Mouse (Mus musculus): Measurements from ENCODE around the gene Fcgr3. TPM values are rescaled to one million over a fixed set of nuclear protein-coding genes. Genes with fewer than 3 reads are reported as not detected.
"Not testable (repeated sequence)": the region's sequence is repeated elsewhere in the genome, so short reads cannot be mapped to it uniquely, and the experiment has no call there.

Gene Fcgr3
- total RNA-seq (2021): 1 to 10 TPM; 4.2 to 4.6 TPM

DNA sequence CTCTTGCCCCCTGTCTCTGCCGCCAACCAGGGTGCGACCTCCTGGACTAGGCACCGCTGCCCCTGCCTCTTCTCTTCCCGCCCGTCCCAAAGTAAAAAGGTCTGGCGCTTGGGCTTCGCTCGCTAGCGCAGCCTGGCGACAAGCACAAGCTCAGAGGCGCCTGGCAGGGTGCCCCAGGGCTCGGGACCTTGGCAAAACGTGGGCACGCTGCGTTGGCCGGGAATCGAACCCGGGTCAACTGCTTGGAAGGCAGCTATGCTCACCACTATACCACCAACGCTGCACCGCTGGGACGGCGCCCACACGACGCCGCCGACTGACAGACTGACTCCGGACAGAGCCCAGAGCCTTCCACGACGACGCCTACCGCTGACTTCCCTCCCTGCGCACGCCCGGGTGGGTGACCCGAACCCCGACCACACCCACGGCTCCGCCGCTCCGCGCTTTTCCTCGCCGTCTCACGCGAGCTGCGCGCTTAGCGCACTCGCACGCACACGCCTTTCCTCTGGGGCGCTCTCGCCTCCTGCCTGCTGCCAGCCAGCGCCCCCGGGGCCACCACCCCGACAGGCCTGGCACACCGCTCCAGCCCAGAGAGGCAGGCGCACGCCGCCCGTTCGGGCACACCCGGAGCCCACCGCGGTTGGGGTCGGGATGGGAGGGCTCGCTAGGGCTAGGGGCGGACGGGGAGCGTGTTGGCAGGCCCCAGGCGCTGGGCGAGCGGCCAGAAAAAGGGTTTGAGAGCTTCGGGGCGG, at the start of gene Fcgr3:
Gene Fcgr3 (minus strand): TSS at position 445 of the 752 bp plus-strand sequence.
- peak; percentile 92 for DNase-seq

- DNase-seq: peak; percentile 86
Observed at GRCm38 (mm10) chr1:171113873-171114299, 49.2 kb upstream of the Fcgr3 start, which contains the start of gene Cfap126. TSS of gene Cfap126 (plus strand) at chr1:171113918.

DNA sequence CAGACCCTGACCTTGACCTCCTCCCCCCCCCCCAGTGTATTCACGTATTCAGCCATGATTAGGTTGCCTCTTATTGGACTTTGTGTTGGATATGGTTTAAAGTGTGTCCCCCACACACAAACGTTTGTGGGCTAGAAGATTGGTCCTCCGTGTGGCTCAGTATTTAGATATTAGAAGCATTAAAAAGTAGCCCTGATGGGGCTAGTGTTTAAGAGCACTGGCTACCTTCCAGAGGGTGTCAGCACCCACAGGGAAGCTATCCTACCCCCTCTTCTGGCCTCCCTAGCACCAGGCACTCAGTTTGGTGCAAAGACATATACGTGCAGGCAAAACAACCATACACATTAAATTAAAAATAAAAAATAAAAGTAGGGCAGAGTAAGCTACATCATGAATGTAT, 48.3 kb upstream of the Fcgr3 start:
- DNase-seq: no peak

DNA sequence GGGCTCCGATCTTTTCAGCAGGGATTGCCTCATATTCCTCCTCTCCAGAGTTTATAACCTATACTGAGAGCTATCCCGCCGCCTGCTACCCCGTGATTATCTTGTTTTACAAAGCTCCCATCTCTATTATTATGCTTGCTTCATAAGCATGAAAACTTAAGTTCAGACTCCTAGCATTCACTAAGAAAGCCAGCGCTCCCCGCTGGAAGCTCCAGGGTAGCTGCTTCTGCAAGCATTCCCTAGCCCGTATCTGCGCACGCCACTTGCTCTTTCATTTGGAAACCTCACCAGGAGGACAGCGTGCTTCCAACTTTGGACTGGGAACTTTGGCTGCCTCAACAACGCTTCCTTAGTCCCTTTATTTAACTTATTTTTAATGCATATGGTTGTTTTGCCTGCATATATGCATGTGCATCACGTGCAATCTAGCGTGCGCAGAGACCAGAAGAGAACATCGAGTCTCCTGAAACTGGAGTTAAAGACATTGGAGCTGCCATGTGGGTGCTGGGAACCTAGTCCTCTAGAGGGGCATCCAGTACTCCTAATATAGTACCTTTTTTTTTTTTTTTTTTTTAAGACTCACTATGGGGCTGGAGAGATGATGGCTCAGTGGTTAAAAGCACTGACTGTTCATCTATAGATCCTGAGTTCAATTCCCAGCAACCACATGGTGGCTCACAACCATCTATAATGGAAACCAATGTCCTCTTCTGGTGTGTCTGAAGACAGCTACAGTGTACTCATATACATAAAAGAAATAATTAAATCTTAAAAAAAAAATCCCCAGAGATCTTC, 47.2 kb upstream of the Fcgr3 start:
- DNase-seq: peak; percentile 61

GRCm38 (mm10) chr1:171111020-171111780, 46.5 kb upstream of the Fcgr3 start:
- DNase-seq: peak; percentile 95

- peak; percentile 29 for DNase-seq
Observed at GRCm38 (mm10) chr1:171110659-171111019, 45.9 kb upstream of the Fcgr3 start.

- no peak for DNase-seq
Observed at GRCm38 (mm10) chr1:171109620-171110019, 44.9 kb upstream of the Fcgr3 start.

GRCm38 (mm10) chr1:171105226-171105625, 40.5 kb upstream of the Fcgr3 start:
- DNase-seq: no peak

DNA sequence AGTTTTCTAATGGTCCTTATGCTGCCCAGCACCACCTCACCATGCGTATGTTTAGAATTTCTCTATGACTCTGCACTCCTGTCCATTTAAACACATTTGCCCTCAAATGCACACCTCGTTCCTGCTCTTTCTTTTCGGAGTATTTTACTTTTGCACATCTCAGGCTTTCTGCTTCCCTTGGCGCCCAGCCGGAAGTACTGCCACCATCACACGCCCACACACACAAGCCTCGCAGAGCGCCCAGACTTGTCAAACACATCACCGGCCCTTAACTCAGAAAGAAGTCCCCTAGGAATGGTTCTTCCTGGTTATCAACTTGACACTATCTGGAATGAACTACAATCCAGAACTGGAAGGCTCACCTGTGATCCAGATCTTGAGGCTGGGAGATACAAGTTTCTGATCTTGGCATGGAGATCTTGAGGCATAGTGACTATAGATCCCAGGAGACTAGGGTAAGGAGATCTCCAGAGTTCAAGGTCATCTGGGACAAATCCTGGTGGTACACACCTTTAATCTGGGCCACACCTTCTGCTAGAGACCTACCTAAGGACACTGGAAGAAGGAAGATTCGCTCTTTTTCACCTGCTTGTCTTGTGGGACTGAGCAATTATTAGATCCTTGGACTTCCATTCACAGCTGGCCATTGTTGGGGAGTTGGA, 38.6 kb upstream of the Fcgr3 start:
- peak; percentile 30 for DNase-seq

DNA sequence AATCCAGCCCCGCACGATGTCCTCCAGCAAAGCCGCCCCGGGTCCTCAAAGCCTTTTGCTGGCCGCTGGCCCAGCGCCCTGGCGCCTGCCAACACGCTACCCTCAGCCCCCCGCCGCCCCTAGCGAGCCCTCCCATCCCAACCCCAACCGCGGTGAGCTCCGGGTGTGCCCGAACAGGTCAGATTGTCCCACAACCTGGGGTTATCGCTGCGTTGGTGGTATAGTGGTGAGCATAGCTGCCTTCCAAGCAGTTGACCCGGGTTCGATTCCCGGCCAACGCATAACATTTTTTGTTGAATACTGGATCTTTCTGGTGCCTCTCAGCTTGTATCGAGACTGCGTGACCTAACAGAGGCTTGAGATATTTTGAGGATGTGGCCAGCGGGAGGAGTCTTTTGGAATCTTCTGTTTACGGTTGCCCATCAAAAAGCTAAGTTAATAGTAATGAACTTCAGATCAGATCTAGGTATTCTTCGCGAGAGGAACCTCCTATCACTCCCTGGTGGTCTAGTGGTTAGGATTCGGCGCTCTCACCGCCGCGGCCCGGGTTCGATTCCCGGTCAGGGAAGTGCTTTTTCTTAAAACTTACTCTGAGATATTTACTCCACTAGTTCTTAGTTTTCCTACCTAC, 37.9 kb upstream of the Fcgr3 start:
- peak; percentile 88 for DNase-seq

DNA sequence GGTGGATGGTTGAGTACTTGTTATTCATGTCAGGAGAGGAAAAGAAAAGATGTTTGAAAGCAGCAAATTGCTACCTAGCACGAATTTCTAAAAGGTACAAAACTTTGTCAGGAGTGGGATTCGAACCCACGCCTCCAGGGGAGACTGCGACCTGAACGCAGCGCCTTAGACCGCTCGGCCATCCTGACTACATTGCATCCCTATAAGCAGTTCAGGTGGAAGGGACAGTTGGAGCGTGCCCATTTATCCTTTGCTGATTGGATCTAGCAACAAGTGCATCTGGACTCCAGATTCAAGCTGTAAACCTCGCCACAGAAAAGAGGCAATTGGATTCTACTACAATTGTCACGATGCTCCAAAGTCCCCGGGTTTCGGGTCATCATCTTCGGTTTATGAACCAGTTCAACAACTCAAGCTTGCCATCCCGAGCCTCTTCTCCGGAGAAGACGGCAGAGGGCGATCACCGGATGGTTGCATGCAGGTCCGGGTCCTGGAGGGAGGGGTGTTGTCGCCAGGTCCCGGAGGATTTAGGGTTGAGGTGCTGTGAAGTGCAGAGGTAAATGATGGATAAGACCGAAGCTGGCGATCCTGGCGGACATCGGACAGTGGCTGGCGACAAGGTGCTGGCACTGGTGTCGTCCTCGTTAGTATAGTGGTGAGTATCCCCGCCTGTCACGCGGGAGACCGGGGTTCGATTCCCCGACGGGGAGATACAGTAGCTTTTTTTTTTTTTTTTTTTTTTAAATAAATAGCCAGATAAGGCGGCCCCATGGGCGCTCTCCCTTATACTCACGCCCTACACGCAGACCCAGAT, 37.2 kb upstream of the Fcgr3 start:
- peak; percentile 91 for DNase-seq

DNA sequence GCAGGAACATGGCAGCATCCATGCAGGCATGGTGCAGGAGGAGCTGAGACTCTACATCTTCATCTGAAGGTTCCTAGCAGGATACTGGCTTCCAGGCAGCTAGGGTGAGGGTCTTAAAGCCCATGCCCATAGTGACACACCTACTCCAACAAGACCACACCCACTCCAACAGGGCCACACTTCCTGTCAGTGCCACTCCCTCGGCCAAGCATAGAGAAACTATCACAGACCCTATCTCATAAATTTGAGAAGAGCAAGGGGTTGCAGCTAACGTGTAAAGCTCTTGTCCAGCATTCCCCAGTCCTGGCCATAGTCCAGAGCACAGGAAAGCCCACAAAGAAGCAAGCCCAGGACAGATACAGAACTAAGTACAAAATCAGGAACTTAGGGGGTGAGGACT, 36.3 kb upstream of the Fcgr3 start:
- DNase-seq: no peak

DNA sequence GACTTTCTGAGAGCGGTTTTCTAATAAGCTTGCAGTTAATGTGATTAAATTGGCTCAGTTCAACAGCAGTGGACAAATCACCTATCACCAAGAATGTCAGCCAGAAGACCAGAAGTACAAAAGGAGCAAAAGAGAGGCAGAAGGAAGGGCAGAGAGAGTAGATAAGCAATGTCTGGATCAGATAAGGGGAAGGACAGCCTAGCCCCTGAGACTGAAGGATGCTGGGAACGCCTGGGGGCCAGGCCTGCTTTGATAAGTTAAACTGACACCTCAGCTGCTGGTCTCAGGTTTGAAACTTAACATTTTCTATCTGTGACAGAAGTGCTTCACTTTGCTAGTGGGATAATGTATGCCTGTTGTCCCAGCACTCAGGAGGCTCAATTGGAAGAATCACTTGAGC, 32.9 kb upstream of the Fcgr3 start:
- DNase-seq: no peak

DNA sequence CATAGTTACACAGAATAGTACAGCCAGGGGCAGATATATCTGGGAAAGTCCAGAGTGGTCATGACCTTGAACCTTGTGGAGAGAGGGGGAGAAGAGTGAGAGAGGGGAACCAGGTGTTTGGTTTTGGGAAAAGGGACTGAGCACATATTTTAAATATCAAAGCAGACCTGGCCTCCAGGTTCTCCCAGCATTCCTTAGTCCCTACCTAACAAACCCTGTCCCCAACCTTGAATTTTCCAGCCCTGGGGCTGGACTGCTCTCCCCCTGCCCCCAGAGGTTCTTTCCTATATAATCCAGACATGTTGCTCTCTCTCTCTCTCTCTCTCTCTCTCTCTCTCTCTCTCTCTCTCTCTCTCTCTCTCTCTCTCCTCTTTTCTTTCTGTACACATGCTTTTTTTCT, 32.4 kb upstream of the Fcgr3 start:
- DNase-seq: no peak

- DNase-seq: no peak
Observed at GRCm38 (mm10) chr1:171096110-171096964, 31.6 kb upstream of the Fcgr3 start.

- DNase-seq: no peak
Observed at GRCm38 (mm10) chr1:171094424-171094823, 29.7 kb upstream of the Fcgr3 start.

DNA sequence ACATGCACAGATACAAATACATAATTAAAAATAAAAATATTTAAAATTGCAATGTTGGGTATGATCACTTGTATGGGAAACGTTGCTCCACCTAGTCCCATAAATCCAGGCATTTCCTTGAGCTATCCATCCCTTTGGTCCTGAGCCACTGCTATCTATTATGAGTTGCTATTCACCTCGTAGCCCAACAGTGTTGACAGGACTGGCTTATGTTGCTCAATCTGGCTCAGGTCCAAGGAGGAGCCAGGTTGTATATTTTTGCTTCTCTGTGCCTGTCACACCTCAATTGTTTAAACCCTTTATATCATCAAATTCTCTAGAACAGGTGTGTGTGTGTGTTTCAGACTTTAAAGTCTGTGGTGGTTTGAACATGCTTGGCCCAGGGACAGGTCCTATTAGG, 26.0 kb upstream of the Fcgr3 start:
- no peak for DNase-seq

DNA sequence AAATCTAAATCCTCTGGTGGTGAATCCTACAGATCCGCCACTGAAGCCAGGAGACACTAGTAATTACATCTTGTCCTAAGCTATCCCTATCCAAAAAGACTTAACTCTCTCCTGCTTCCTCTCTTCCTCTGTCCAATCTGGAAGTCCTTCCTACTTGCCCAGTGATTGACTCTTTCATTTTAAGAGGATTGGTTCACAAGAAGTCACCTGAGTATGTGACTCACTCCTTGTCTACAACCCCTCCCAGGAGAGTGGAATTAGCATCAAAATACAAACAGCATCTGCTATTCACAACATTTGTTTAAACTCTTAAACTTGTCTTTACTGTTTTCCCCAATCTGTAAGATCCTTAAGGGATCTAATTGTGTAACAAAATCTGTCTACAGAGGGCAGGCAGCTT, 25.2 kb upstream of the Fcgr3 start:
- DNase-seq: no peak

- DNase-seq: not testable (repeated sequence)
Observed at GRCm38 (mm10) chr1:171088237-171088869, 23.6 kb upstream of the Fcgr3 start.

DNA sequence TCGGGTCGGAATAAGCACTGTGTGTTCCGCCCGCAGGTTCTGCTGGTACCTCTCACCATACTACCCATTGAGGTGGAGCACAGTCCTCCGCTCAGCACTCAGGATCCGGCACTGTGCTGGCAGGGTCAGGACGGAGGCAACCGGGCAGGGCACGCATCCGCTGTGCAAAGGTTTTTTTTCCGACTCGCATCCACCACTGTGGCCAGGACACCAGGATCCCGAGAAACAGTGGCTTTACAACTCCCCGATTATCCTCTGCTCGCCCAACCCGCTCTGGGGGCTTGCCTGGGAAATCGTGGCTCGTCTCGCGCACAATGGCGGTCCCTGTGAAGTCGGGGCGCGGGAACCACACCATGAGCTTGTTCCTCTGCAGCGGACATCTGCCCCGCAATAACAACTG, 21.0 kb upstream of the Fcgr3 start:
- DNase-seq: no peak

All from heart, postnatal 4 days (tissue).